Mouse (Mus musculus) lung, postnatal 0 days (tissue): ENCODE data around the gene Pex26. TPM values are rescaled to one million over a fixed set of nuclear protein-coding genes. Genes with fewer than 3 reads are reported as not detected.

Source experiments
- ATAC-seq: fragments of 200-750 bp; cut with Nextera tagmentation; 2 replicates; pipeline ENCODE4 v1.8.0; 2017; ENCODE audit warnings: moderate library complexity
- DNase-seq: peaks from one replicate; pipeline ENCODE4 v3.0.0-alpha.2; 2016; ENCODE audit warnings: low spot score
- H3K27ac ChIP-seq: fragments of 300-500 bp; sonication (generic); 2 replicates; pipeline ENCODE4 v1.5.1; 2014; ENCODE audit warnings: antibody characterized with exemption, mild to moderate bottlenecking, low read length, mixed read lengths
- H3K27me3 ChIP-seq: fragments of 300-500 bp; sonication (generic); replicated peaks from 2 replicates; pipeline ENCODE4 v1.6.1; 2014; ENCODE audit warnings: low read length, mixed read lengths; ENCODE audit not compliant: insufficient read depth
- H3K36me3 ChIP-seq: fragments of 300-500 bp; sonication (generic); 2 replicates; pipeline ENCODE4 v1.6.1; 2014; ENCODE audit warnings: low read length, mixed read lengths; ENCODE audit not compliant: insufficient read depth
- H3K4me1 ChIP-seq: fragments of 300-500 bp; sonication (generic); 2 replicates; pipeline ENCODE4 v1.6.1; 2014; ENCODE audit warnings: antibody characterized with exemption, low read depth, low read length, mixed read lengths; ENCODE audit not compliant: insufficient read depth
- H3K4me2 ChIP-seq: fragments of 300-500 bp; sonication (generic); replicated peaks from 2 replicates; pipeline ENCODE4 v1.6.1; 2014; ENCODE audit warnings: low read depth, mild to moderate bottlenecking, low read length, moderate library complexity, mixed read lengths
- H3K4me3 ChIP-seq: fragments of 300-500 bp; sonication (generic); 2 replicates; pipeline ENCODE4 v1.5.1; 2014; ENCODE audit warnings: low read depth, low read length
- H3K9ac ChIP-seq: fragments of 300-500 bp; sonication (generic); replicated peaks from 2 replicates; pipeline ENCODE4 v1.6.1; 2014; ENCODE audit warnings: low read depth, mild to moderate bottlenecking
- H3K9me3 ChIP-seq: fragments of 300-500 bp; sonication (generic); 2 replicates; pipeline ENCODE4 v1.6.1; 2016; ENCODE audit warnings: low read length, mixed read lengths
- CTCF ChIP-seq: IDR thresholded peaks from 2 replicates; pipeline ENCODE4 v1.5.1; 2016; ENCODE audit warnings: antibody characterized with exemption, mild to moderate bottlenecking
- EP300 ChIP-seq: IDR thresholded peaks from 2 replicates; pipeline ENCODE4 v1.6.1; 2016; ENCODE audit warnings: antibody characterized with exemption, mild to moderate bottlenecking, control low read depth
- WGBS: fragments of 180-500 bp; shearing (Covaris S2); extraction: QIAGEN DNeasy Blood & Tissue Kit; methylation state at CpG from one replicate; pipeline ENCODE4 v1.1.7; 2014; 5-methylcytosine and 5-hydroxymethylcytosine counted together
- polyA plus RNA-seq: library from polyadenylated mRNA; unstranded; fragments of >200 nt; fragmentation: Nextera tagmentation; extraction: Ambion mirVana; gene quantifications from 2 replicates; pipeline ENCODE4 v1.2.1, GENCODE M21; 2015

Gene Pex26
- polyA plus RNA-seq, 1 experiment from 2014 or later: 6.2 TPM

DNA sequence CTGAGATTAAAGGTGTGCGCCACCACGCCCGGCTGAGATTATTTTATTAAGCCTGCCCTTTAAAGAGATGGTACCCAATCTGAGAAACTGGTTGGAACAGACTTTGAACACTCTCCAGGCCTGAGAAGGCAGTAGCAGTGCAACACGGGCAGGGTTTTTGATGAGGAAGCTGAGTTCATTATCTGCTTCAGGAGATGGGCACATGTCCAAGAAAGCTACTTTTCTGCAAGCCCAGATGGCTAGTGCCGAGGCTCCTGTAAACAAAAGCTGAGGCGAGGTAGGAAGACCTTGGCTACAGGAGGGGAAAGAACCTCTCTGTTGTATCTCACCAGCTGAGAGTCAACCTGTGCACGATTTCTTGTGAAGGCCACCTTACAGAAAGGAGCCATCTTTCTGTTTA lies 41.2 kb upstream of the Pex26 start:
- H3K36me3 ChIP-seq: no peaks in the 10 kb centered on the region
- H3K4me3 ChIP-seq: no peak overlapping the region
- H3K9ac ChIP-seq: no peak overlapping the region
- peaks cover 19% of the 10 kb centered on the region for H3K27me3 ChIP-seq
- WGBS: 73% methylated on average over 7 of the region's 7 CpGs
- peaks cover 3% of the 10 kb centered on the region; the same call in 1 of the 2 replicates for H3K4me1 ChIP-seq
- TF ChIP-seq EP300 (no peak), CTCF (no peak)
- DNase-seq (no peak), ATAC-seq (no peak)
- no peak overlapping the region for H3K4me2 ChIP-seq
- H3K9me3 ChIP-seq: no peaks in the 10 kb centered on the region
- no peak overlapping the region for H3K27ac ChIP-seq

DNA sequence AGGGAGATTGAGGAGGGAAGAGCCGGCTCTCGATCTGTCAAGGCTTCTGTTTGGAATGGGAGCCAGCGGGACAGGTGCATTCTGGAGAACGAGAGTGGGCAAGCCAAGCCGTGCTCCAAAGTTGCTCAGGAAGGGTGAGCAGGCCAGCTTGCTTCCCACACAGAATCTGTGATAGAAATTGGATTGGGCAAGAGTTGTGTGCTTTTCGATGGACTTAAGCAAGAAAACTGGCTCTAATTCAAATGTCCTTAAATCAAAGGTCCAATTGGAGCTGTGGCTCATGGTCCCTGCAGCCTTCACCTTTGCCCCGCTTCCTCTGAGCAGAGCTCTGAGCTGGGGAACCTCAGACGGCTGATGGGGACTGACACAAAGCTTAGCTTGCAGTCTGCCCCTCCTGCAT lies 40.0 kb upstream of the Pex26 start:
- H3K9me3 ChIP-seq: no peaks in the 10 kb centered on the region
- TF ChIP-seq EP300 (no peak), CTCF (no peak)
- no peak overlapping the region for H3K27ac ChIP-seq
- H3K27me3 ChIP-seq: peaks cover 19% of the 10 kb centered on the region
- no peaks in the 10 kb centered on the region for H3K36me3 ChIP-seq
- ATAC-seq (peak; percentile 42), DNase-seq (peak; percentile 89)
- WGBS: 42% methylated on average over 8 of the region's 8 CpGs
- no peak overlapping the region for H3K9ac ChIP-seq
- H3K4me2 ChIP-seq: no peak overlapping the region
- no peak overlapping the region for H3K4me3 ChIP-seq
- H3K4me1 ChIP-seq: peaks cover 3% of the 10 kb centered on the region; the same call in 1 of the 2 replicates

DNA sequence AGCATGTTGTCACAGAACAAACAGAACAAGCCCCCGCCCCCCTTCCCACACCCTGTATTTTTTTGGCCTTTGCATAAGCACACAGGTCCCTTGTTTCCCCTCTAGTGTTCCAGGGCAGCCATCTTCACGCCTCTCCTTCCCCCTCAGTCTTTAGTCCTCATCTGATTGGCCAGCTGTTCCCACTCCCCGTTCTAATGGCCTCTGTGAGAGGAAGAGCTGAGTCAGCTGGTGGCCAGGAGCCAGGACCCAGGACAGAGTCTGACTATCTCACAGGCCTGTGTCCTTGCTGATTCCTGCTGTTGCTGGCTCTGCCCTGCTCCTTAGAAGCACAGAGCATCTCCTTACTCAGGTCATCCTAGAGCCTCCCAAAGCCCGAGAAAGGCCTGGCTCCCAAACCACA lies 39.4 kb upstream of the Pex26 start:
- H3K27me3 ChIP-seq: peaks cover 19% of the 10 kb centered on the region
- H3K9ac ChIP-seq: no peak overlapping the region
- TF ChIP-seq CTCF (no peak), EP300 (no peak)
- H3K27ac ChIP-seq: no peak overlapping the region
- ATAC-seq: peak; percentile 82
- peak; percentile 85 for DNase-seq
- 45% methylated on average over 4 of the region's 4 CpGs for WGBS
- no peak overlapping the region for H3K4me3 ChIP-seq
- H3K36me3 ChIP-seq: no peaks in the 10 kb centered on the region
- peaks cover 3% of the 10 kb centered on the region; the same call in 1 of the 2 replicates for H3K4me1 ChIP-seq
- H3K9me3 ChIP-seq: no peaks in the 10 kb centered on the region
- H3K4me2 ChIP-seq: no peak overlapping the region

DNA sequence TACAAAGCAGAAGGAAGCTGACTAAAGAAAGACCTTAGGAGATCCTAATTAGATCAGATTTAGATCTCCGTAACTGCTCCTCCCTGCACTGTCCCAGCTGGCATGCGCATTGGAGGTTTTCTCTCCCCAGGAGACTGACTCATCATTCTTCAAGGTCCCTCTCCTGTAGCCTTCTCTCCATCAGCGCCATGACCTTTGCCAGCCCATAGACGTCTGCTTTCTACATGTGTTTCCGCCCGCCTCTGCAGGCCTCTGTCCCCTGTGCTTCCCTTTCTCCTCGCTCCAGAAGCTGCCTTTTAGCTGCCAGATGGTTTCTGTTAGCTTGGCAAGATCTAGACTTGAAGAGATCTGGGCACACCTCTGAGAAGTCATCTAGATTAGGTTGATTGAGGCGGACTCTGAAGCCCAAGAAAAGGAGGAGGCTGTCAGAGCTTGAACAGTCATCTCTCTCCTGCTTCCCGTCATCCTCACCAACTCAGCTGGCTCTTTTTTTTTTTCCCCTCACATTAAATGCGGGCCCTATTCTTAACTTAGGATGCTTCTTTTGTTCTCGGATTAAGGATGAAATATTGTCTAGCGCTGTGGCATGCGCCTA lies 38.4 kb upstream of the Pex26 start:
- 65% methylated on average over 13 of the region's 13 CpGs for WGBS
- Histone ChIP-seq H3K27ac (no peak overlapping the region), H3K27me3 (peaks cover 27% of the 10 kb centered on the region), H3K9me3 (no peaks in the 10 kb centered on the region), H3K4me2 (no peak overlapping the region), H3K36me3 (no peaks in the 10 kb centered on the region), H3K4me3 (no peak overlapping the region), H3K4me1 (peaks cover 3% of the 10 kb centered on the region; the same call in 1 of the 2 replicates), H3K9ac (no peak overlapping the region)
- DNase-seq: peak; percentile 47
- no peak for TF ChIP-seq EP300
- no peak for TF ChIP-seq CTCF
- peak; percentile 25; the same call in 1 of the 2 replicates for ATAC-seq

DNA sequence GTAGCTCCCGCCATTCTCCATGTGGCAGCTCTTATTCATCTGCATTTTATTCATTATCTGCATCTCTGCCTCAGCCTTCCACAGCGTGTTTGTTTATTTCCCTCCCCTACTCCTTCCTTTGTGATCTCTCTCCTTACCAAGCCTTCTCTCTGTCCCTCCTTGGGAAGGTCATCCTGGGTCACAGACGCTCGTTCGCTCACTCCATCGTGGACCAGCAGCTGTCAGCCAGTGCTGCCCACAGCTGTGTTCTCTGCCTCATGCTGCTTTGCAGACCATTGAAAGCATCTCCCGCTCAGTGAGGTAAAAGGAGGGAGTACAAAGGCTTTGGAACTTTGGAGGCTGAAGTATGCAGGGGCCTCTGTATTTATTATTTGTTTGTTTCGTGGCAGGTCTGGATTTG lies 37.6 kb upstream of the Pex26 start:
- ATAC-seq: no peak
- no peaks in the 10 kb centered on the region for H3K36me3 ChIP-seq
- H3K4me3 ChIP-seq: no peak overlapping the region
- no peak overlapping the region for H3K27ac ChIP-seq
- peaks cover 33% of the 10 kb centered on the region for H3K27me3 ChIP-seq
- TF ChIP-seq CTCF: no peak
- no peak for TF ChIP-seq EP300
- no peak overlapping the region for H3K9ac ChIP-seq
- DNase-seq: no peak
- H3K4me2 ChIP-seq: no peak overlapping the region
- 62% methylated on average over 8 of the region's 8 CpGs for WGBS
- no peaks in the 10 kb centered on the region for H3K9me3 ChIP-seq
- peaks cover 3% of the 10 kb centered on the region; the same call in 1 of the 2 replicates for H3K4me1 ChIP-seq

DNA sequence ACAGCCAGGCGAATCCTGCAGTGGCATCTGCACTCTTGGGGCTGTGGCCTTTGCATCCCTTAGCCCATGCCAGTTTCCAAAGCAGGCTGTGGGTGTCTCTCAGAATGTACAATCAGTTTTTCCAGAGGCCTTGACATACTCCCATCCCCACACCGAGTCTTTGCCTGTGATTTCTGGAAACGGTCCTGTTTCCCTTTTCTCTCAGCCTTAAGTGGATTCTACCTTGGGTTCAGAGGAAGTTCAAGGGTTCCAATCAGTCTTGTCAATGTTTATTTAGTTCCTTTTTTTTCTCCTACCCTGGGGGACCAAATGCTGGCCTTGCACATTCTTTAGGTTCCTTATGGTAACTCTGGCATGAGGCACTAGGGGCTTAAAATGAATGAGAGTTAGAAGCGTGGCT lies 36.7 kb upstream of the Pex26 start:
- Histone ChIP-seq H3K27me3 (peaks cover 33% of the 10 kb centered on the region), H3K9ac (no peak overlapping the region), H3K4me2 (no peak overlapping the region), H3K36me3 (no peaks in the 10 kb centered on the region), H3K9me3 (no peaks in the 10 kb centered on the region), H3K4me3 (no peak overlapping the region), H3K4me1 (peaks cover 3% of the 10 kb centered on the region; the same call in 1 of the 2 replicates), H3K27ac (no peak overlapping the region)
- TF ChIP-seq EP300 (peak; percentile 39; the same call in 1 of the 2 replicates), CTCF (no peak)
- DNase-seq: peak; percentile 55
- ATAC-seq: no peak
- 18% methylated on average over 4 of the region's 4 CpGs for WGBS
